Mouse (Mus musculus): ENCODE data around the gene Atxn2. TPM values are rescaled to one million over a fixed set of nuclear protein-coding genes. Genes with fewer than 3 reads are reported as not detected.

The Atxn2 gene
- total RNA-seq, 2 experiments from 2014 or later = 156 to 219 TPM

- no peak for DNase-seq
Observed at GRCm38 (mm10) chr5:121861964-121862363, 150.8 kb downstream of the Atxn2 start.

GRCm38 (mm10) chr5:121864330-121864729 is 153.2 kb downstream of the Atxn2 start:
- no peak for DNase-seq

Small RNA genes lying within 50 kb of the gene (microRNA-seq; reads per million reads assigned to microRNA genes)
- 3.2 reads per million for gene Mir7031

Other genes with a start within 250 kb of the Atxn2 start
- gene Adam1b, start 207.9 kb upstream of the Atxn2 start, total RNA-seq (2021) = not detected
- gene Adam1a, start 165.9 kb upstream of the Atxn2 start, total RNA-seq (2021) = 1 to 10 TPM; 4.1 to 4.7 TPM
- under 1 TPM in 1 of 2 experiments, not detected in 1; 1.00 TPM for gene Gm42878, start 165.9 kb upstream of the Atxn2 start, total RNA-seq (2021)
- gene Mapkapk5, start 165.4 kb upstream of the Atxn2 start, total RNA-seq (2021) = 10 to 100 TPM; 82.2 to 90.6 TPM
- 100 to 1,000 TPM; 712 to 837 TPM for gene Aldh2, start 117.5 kb upstream of the Atxn2 start, total RNA-seq (2021)
- gene Acad12, start 92.4 kb upstream of the Atxn2 start, total RNA-seq (2021) = 10 to 100 TPM; 20.1 to 24.0 TPM
- gene Acad10, start 50.8 kb upstream of the Atxn2 start, total RNA-seq (2021) = 10 to 100 TPM; 38.6 to 43.6 TPM
- gene Brap, start 50.8 kb upstream of the Atxn2 start, total RNA-seq (2021) = 10 to 100 TPM; 57.2 to 62.6 TPM
- 10 to 100 TPM; 37.0 to 41.7 TPM for gene Sh2b3, start 126.3 kb downstream of the Atxn2 start, total RNA-seq (2021)
- 10 to 100 TPM; 10.1 to 10.6 TPM for gene Pheta1, start 137.6 kb downstream of the Atxn2 start, total RNA-seq (2021)